Mouse (Mus musculus) heart, embryonic 15.5 days (tissue): ENCODE data around the gene Agr3. TPM values are rescaled to one million over a fixed set of nuclear protein-coding genes. Genes with fewer than 3 reads are reported as not detected.

Experiments used
- ATAC-seq: fragments of 200-750 bp; cut with Nextera tagmentation; replicated peaks from 2 replicates; pipeline ENCODE4 v1.8.0; 2017; ENCODE audit warnings: low read depth, moderate TSS enrichment; ENCODE audit not compliant: insufficient number of reproducible peaks, insufficient read depth, low FRiP score
- H3K27ac ChIP-seq: fragments of 300-500 bp; sonication (generic); 2 replicates; pipeline ENCODE4 v1.5.1; 2015; ENCODE audit warnings: mild to moderate bottlenecking, inconsistent platforms
- H3K27me3 ChIP-seq: fragments of 300-500 bp; sonication (generic); 2 replicates; pipeline ENCODE4 v1.6.1; 2015; ENCODE audit warnings: inconsistent platforms
- H3K36me3 ChIP-seq: fragments of 300-500 bp; sonication (generic); 2 replicates; pipeline ENCODE4 v1.6.1; 2015; ENCODE audit warnings: mild to moderate bottlenecking, inconsistent platforms
- H3K4me1 ChIP-seq: fragments of 300-500 bp; sonication (generic); replicated peaks from 2 replicates; pipeline ENCODE4 v1.6.1; 2015; ENCODE audit warnings: inconsistent platforms
- H3K4me2 ChIP-seq: fragments of 300-500 bp; sonication (generic); 2 replicates; pipeline ENCODE4 v1.6.1; 2015; ENCODE audit warnings: inconsistent platforms, mild to moderate bottlenecking, moderate library complexity
- H3K4me3 ChIP-seq: fragments of 300-500 bp; sonication (generic); 2 replicates; pipeline ENCODE4 v1.5.1; 2015; ENCODE audit warnings: mild to moderate bottlenecking, inconsistent platforms
- H3K9ac ChIP-seq: fragments of 300-500 bp; sonication (generic); 2 replicates; pipeline ENCODE4 v1.6.1; 2015; ENCODE audit warnings: mild to moderate bottlenecking, inconsistent platforms
- H3K9me3 ChIP-seq: fragments of 300-500 bp; sonication (generic); replicated peaks from 2 replicates; pipeline ENCODE4 v1.6.1; 2016; ENCODE audit warnings: inconsistent platforms
- WGBS: fragments of 180-500 bp; shearing (Covaris S2); methylation state at CpG from one replicate; pipeline ENCODE4 v1.1.7; 2015; ENCODE audit warnings: mixed read lengths; 5-methylcytosine and 5-hydroxymethylcytosine counted together
- polyA plus RNA-seq: library from polyadenylated mRNA; unstranded; fragments of >200 nt; fragmentation: Nextera tagmentation; extraction: Ambion mirVana; gene quantifications from 2 replicates; pipeline ENCODE4 v1.2.1, GENCODE M21; 2015

The Agr3 gene
- not detected in 2 replicates for polyA plus RNA-seq

- H3K27ac ChIP-seq: no peak within 1 kb of the TSS
- H3K36me3 ChIP-seq: no peaks in the 10 kb centered on the region
- H3K9me3 ChIP-seq: no peaks in the 10 kb centered on the region
- H3K9ac ChIP-seq: no peak within 1 kb of the TSS
- no peak within 1 kb of the TSS for H3K4me3 ChIP-seq
- ATAC-seq: no peak
- no peak within 1 kb of the TSS for H3K4me2 ChIP-seq
- WGBS: 89% methylated on average over 9 of the region's 9 CpGs
- H3K4me1 ChIP-seq: no peaks in the 10 kb centered on the region
- no peaks in the 10 kb centered on the region for H3K27me3 ChIP-seq
Measured at GRCm38 (mm10) chr12:35925402-35925801, at the start of gene Agr3. TSS of gene Agr3 (plus strand) at chr12:35925620.

DNA sequence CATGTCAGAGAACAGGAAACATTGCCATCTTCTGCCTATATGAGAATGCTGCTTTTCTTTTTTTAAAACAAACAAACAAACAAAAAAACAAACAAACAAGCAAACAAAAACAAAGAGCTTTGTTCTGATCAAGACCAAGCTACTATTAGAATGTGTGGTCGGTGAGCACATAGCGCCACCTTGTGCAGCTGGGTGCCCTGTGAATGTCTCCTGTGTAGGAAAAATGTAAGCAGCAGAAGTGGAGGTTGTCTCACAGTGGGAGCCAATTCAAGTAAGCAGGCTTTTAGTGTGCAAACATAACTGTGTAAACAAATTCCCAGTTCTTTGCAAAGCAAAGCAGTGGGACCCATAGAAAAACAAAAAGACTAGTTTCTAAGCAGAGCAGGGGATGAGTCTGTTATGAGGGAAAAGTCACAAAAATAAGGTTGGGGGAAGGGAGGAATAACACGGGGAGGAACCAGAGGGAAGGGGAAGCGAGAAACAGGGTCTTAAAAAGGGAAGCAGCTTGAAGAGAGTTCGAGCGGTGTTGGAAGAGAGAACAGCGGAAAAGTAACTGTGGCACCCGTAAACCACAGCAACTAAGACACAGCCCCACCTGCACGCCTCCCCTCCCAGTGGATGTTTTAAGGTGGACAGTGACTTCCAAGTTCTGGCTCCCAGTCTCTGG, 40.4 kb upstream of the Agr3 start:
- H3K36me3 ChIP-seq: no peaks in the 10 kb centered on the region
- no peaks in the 10 kb centered on the region for H3K9me3 ChIP-seq
- no peak for ATAC-seq
- H3K4me3 ChIP-seq: no peak overlapping the region
- H3K27me3 ChIP-seq: no peaks in the 10 kb centered on the region
- WGBS: 51% methylated on average over 9 of the region's 9 CpGs
- H3K27ac ChIP-seq: no peak overlapping the region
- no peak overlapping the region for H3K4me2 ChIP-seq
- no peaks in the 10 kb centered on the region for H3K4me1 ChIP-seq
- no peak overlapping the region for H3K9ac ChIP-seq

DNA sequence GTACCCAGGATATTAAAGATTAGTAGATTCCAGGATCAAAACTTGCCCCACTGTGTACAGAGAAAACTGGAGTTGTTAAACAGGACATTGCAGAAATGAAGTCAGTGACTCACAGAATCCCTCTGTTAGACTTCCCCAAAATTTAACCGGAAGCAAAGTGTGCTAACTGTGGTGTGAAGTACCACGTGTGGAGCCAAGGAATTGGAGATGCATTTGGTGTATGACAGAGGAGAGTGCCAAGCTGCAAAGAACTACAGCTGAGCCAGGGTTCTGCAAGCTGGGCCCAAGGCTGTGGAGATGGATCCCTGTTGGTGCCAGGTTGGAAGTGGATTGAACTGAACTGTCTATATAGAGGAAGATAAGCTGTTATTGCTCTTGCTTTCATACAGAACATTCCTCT, 36.0 kb upstream of the Agr3 start:
- Histone ChIP-seq H3K27ac (no peak overlapping the region), H3K4me2 (no peak overlapping the region), H3K27me3 (no peaks in the 10 kb centered on the region), H3K4me3 (no peak overlapping the region), H3K4me1 (no peaks in the 10 kb centered on the region), H3K36me3 (no peaks in the 10 kb centered on the region), H3K9ac (no peak overlapping the region), H3K9me3 (no peaks in the 10 kb centered on the region)
- WGBS: 58% methylated on average over 2 of the region's 2 CpGs
- ATAC-seq: no peak

GRCm38 (mm10) chr12:35890756-35891155, 34.7 kb upstream of the Agr3 start:
- WGBS: 80% methylated on average over 2 of the region's 2 CpGs

GRCm38 (mm10) chr12:35894304-35894900, 31.0 kb upstream of the Agr3 start:
- no peaks in the 10 kb centered on the region for H3K36me3 ChIP-seq
- no peak overlapping the region for H3K4me3 ChIP-seq
- WGBS: 53% methylated on average over 6 of the region's 6 CpGs
- no peaks in the 10 kb centered on the region for H3K9me3 ChIP-seq
- no peak for ATAC-seq
- no peaks in the 10 kb centered on the region for H3K27me3 ChIP-seq
- no peak overlapping the region for H3K27ac ChIP-seq
- no peak overlapping the region for H3K9ac ChIP-seq
- no peak overlapping the region for H3K4me2 ChIP-seq
- no peaks in the 10 kb centered on the region for H3K4me1 ChIP-seq

More at GRCm38 (mm10) chr12:35890756-35891155, 34.7 kb upstream of the Agr3 start:
- Histone ChIP-seq H3K9ac (no peak overlapping the region), H3K36me3 (no peaks in the 10 kb centered on the region), H3K9me3 (no peaks in the 10 kb centered on the region), H3K27ac (no peak overlapping the region), H3K4me1 (no peaks in the 10 kb centered on the region), H3K4me2 (no peak overlapping the region), H3K4me3 (no peak overlapping the region), H3K27me3 (no peaks in the 10 kb centered on the region)
- ATAC-seq: no peak

GRCm38 (mm10) chr12:35895875-35896763, 29.3 kb upstream of the Agr3 start:
- no peaks in the 10 kb centered on the region for H3K27me3 ChIP-seq
- no peak overlapping the region for H3K27ac ChIP-seq
- H3K4me1 ChIP-seq: no peaks in the 10 kb centered on the region
- ATAC-seq: no peak
- H3K4me3 ChIP-seq: peak overlapping the region; percentile 43
- 27% methylated on average over 20 of the region's 20 CpGs for WGBS
- H3K36me3 ChIP-seq: no peaks in the 10 kb centered on the region
- 0 out of 2 replicates have a peak overlapping the region, but pooled peaks have one; percentile 46 for H3K9ac ChIP-seq
- peak overlapping the region; percentile 63 for H3K4me2 ChIP-seq
- no peaks in the 10 kb centered on the region for H3K9me3 ChIP-seq

DNA sequence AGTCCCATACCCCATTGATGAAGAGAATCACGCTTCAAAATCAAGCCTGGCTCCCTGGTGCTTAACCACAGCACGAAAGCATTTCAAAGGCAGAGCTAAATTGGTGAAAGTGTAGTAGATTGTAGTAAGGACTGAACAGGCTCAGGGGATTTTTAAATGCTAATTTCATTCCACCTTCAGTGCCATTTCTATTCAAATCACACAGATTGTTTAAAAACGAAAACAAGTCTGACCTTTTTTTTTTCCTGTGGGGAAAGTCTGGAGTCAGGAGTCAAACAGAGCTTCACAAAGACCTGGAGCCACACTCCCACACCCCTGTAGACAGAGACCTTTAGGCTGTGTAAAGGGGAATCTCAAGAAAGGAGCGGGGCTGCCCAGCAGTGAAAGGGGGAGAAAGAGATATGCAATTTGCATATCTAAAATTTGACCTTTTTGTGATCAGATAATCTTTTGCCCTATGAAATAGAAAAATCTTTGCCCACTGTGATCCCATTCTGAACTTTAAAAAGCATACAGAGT, 28.6 kb upstream of the Agr3 start:
- Histone ChIP-seq H3K4me3 (peak overlapping the region; percentile 43), H3K9ac (0 out of 2 replicates have a peak overlapping the region, but pooled peaks have one; percentile 46), H3K36me3 (no peaks in the 10 kb centered on the region), H3K4me2 (peak overlapping the region; percentile 63), H3K27me3 (no peaks in the 10 kb centered on the region), H3K4me1 (no peaks in the 10 kb centered on the region), H3K9me3 (no peaks in the 10 kb centered on the region), H3K27ac (no peak overlapping the region)
- ATAC-seq: no peak
- 33% methylated on average over 4 of the region's 4 CpGs for WGBS

GRCm38 (mm10) chr12:35910632-35911031, 14.8 kb upstream of the Agr3 start:
- no peaks in the 10 kb centered on the region for H3K27me3 ChIP-seq

DNA sequence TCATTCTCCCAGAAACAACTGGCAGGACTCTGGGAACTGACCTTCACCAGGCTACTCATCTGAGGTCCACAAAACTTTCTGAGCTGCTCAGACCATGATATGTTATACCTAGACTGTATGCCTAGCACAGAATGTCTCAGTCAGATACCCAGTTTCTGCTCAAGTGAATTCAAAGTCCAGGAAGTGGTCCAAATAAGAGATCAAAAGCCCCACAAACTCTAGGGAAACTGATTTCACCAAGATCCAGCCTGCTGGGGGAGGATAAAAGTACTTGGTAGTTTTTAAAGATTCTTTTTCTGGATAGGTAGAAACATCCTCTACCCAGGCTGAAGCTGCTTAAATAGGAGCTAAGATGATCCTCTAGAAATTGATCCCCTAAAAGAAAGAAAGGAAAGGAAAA, 9.6 kb upstream of the Agr3 start:
- no peak for ATAC-seq
- Histone ChIP-seq H3K27ac (no peak overlapping the region), H3K9me3 (no peaks in the 10 kb centered on the region), H3K27me3 (no peaks in the 10 kb centered on the region), H3K9ac (no peak overlapping the region), H3K4me1 (no peaks in the 10 kb centered on the region), H3K4me2 (no peak overlapping the region), H3K36me3 (no peaks in the 10 kb centered on the region), H3K4me3 (no peak overlapping the region)

More at GRCm38 (mm10) chr12:35910632-35911031, 14.8 kb upstream of the Agr3 start:
- Histone ChIP-seq H3K9ac (no peak overlapping the region), H3K9me3 (no peaks in the 10 kb centered on the region), H3K4me1 (no peaks in the 10 kb centered on the region), H3K4me3 (no peak overlapping the region), H3K27ac (no peak overlapping the region), H3K36me3 (no peaks in the 10 kb centered on the region), H3K4me2 (no peak overlapping the region)
- ATAC-seq: no peak
- 69% methylated on average over 1 of the region's 1 CpGs for WGBS

GRCm38 (mm10) chr12:35916467-35916866, 9.0 kb upstream of the Agr3 start:
- Histone ChIP-seq H3K27ac (no peak overlapping the region), H3K27me3 (no peaks in the 10 kb centered on the region), H3K4me3 (no peak overlapping the region), H3K4me1 (no peaks in the 10 kb centered on the region), H3K9me3 (no peaks in the 10 kb centered on the region), H3K9ac (no peak overlapping the region), H3K4me2 (no peak overlapping the region), H3K36me3 (no peaks in the 10 kb centered on the region)
- 68% methylated on average over 1 of the region's 1 CpGs for WGBS
- no peak for ATAC-seq

- no peak overlapping the region for H3K27ac ChIP-seq
- no peak overlapping the region for H3K4me2 ChIP-seq
- ATAC-seq: no peak
- no peak overlapping the region for H3K9ac ChIP-seq
- no peaks in the 10 kb centered on the region for H3K9me3 ChIP-seq
- no peaks in the 10 kb centered on the region for H3K36me3 ChIP-seq
- H3K4me3 ChIP-seq: no peak overlapping the region
- H3K27me3 ChIP-seq: no peaks in the 10 kb centered on the region
- H3K4me1 ChIP-seq: no peaks in the 10 kb centered on the region
- 68% methylated on average over 1 of the region's 1 CpGs for WGBS
Measured at GRCm38 (mm10) chr12:35918031-35918430, 7.4 kb upstream of the Agr3 start.
